Mouse (Mus musculus) neural tube, embryonic 14.5 days (tissue): Measurements from ENCODE around the gene Zbtb7b. TPM values are rescaled to one million over a fixed set of nuclear protein-coding genes. Genes with fewer than 3 reads are reported as not detected.

ENCODE experiments used
- ATAC-seq: fragments of 200-750 bp; cut with Nextera tagmentation; 2 replicates; pipeline ENCODE4 v1.8.0; 2017; ENCODE audit warnings: low read depth, mild to moderate bottlenecking, moderate TSS enrichment, moderate library complexity
- H3K27ac ChIP-seq: fragments of 300-500 bp; sonication (generic); 2 replicates; pipeline ENCODE4 v1.5.1; 2014; ENCODE audit warnings: low read depth, mild to moderate bottlenecking, control low read depth, low read length, moderate library complexity, mixed read lengths
- H3K27me3 ChIP-seq: fragments of 300-500 bp; sonication (generic); 2 replicates; pipeline ENCODE4 v1.6.1; 2014; ENCODE audit warnings: low read length; ENCODE audit not compliant: control insufficient read depth, insufficient read depth
- H3K36me3 ChIP-seq: fragments of 300-500 bp; sonication (generic); 2 replicates; pipeline ENCODE4 v1.6.1; 2014; ENCODE audit warnings: low read length, mixed read lengths; ENCODE audit not compliant: control insufficient read depth, insufficient read depth
- H3K4me1 ChIP-seq: fragments of 300-500 bp; sonication (generic); 2 replicates; pipeline ENCODE4 v1.6.1; 2014; ENCODE audit warnings: low read length; ENCODE audit not compliant: control insufficient read depth, insufficient read depth
- H3K4me2 ChIP-seq: fragments of 300-500 bp; sonication (generic); 2 replicates; pipeline ENCODE4 v1.6.1; 2014; ENCODE audit warnings: mild to moderate bottlenecking, low read depth, low read length, control low read depth
- H3K4me3 ChIP-seq: fragments of 300-500 bp; sonication (generic); 2 replicates; pipeline ENCODE4 v1.5.1; 2014; ENCODE audit warnings: low read depth, low read length, control low read depth, mixed read lengths
- H3K9ac ChIP-seq: fragments of 300-500 bp; sonication (generic); replicated peaks from 2 replicates; pipeline ENCODE4 v1.6.1; 2014; ENCODE audit warnings: low read depth, mild to moderate bottlenecking, control low read depth, low read length, mixed read lengths
- H3K9me3 ChIP-seq: fragments of 300-500 bp; sonication (generic); 2 replicates; pipeline ENCODE4 v1.6.1; 2016; ENCODE audit warnings: low read length; ENCODE audit not compliant: control insufficient read depth
- WGBS: fragments of 180-500 bp; shearing (Covaris S2); extraction: QIAGEN DNeasy Blood & Tissue Kit; methylation state at CpG from one replicate; pipeline ENCODE4 v1.1.7; 2014; 5-methylcytosine and 5-hydroxymethylcytosine counted together
- polyA plus RNA-seq: library from polyadenylated mRNA; unstranded; fragments of >200 nt; fragmentation: Nextera tagmentation; extraction: Ambion mirVana; gene quantifications from 2 replicates; pipeline ENCODE4 v1.2.1, GENCODE M21; 2014

Zbtb7b gene
- polyA plus RNA-seq, 1 experiment from 2014 or later, result 0.78 TPM

GRCm38 (mm10) chr3:89365486-89366414, 28.8 kb downstream of the Zbtb7b start:
- Histone ChIP-seq H3K27ac (no peak overlapping the region), H3K27me3 (no peaks in the 10 kb centered on the region), H3K4me3 (no peak overlapping the region), H3K4me1 (no peaks in the 10 kb centered on the region), H3K36me3 (no peaks in the 10 kb centered on the region), H3K9me3 (no peaks in the 10 kb centered on the region), H3K4me2 (no peak overlapping the region), H3K9ac (no peak overlapping the region)
- WGBS, result 69% methylated on average over 20 of the region's 20 CpGs
- ATAC-seq, result no peak

- Histone ChIP-seq H3K36me3 (no peaks in the 10 kb centered on the region), H3K27ac (no peak within 1 kb of the TSS)
- WGBS, result 85% methylated on average over 11 of the region's 11 CpGs
Measured at GRCm38 (mm10) chr3:89365153-89365485, 29.5 kb downstream of the Zbtb7b start, which contains the start of gene Dcst1. Dcst1 (minus strand) TSS chr3:89365253.

GRCm38 (mm10) chr3:89364631-89365030, 29.9 kb downstream of the Zbtb7b start:
- Histone ChIP-seq H3K27me3 (no peaks in the 10 kb centered on the region), H3K9ac (no peak overlapping the region), H3K9me3 (no peaks in the 10 kb centered on the region), H3K4me3 (no peak overlapping the region), H3K4me2 (no peak overlapping the region), H3K27ac (no peak overlapping the region), H3K36me3 (no peaks in the 10 kb centered on the region), H3K4me1 (no peaks in the 10 kb centered on the region)
- no peak for ATAC-seq
- 62% methylated on average over 8 of the region's 8 CpGs for WGBS

More at GRCm38 (mm10) chr3:89365153-89365485, 29.5 kb downstream of the Zbtb7b start, which contains the start of gene Dcst1:
- no peak within 1 kb of the TSS for H3K9ac ChIP-seq
- no peaks in the 10 kb centered on the region for H3K4me1 ChIP-seq
- no peaks in the 10 kb centered on the region for H3K9me3 ChIP-seq
- H3K27me3 ChIP-seq, result no peaks in the 10 kb centered on the region
- no peak within 1 kb of the TSS for H3K4me2 ChIP-seq
- ATAC-seq, result no peak
- H3K4me3 ChIP-seq, result no peak within 1 kb of the TSS

GRCm38 (mm10) chr3:89361675-89362074, 32.9 kb downstream of the Zbtb7b start, which contains the start of gene Dcst2:
Dcst2 (plus strand) TSS chr3:89361975.
- Histone ChIP-seq H3K27ac (no peak within 1 kb of the TSS), H3K4me1 (no peaks in the 10 kb centered on the region), H3K9me3 (no peaks in the 10 kb centered on the region), H3K36me3 (no peaks in the 10 kb centered on the region), H3K4me3 (no peak within 1 kb of the TSS), H3K9ac (no peak within 1 kb of the TSS), H3K27me3 (no peaks in the 10 kb centered on the region), H3K4me2 (no peak within 1 kb of the TSS)
- no peak for ATAC-seq
- WGBS, result 87% methylated on average over 7 of the region's 7 CpGs

GRCm38 (mm10) chr3:89360237-89360636, 34.3 kb downstream of the Zbtb7b start:
- Histone ChIP-seq H3K27me3 (no peaks in the 10 kb centered on the region), H3K27ac (no peak overlapping the region), H3K9me3 (no peaks in the 10 kb centered on the region), H3K4me3 (no peak overlapping the region), H3K9ac (no peak overlapping the region), H3K4me2 (no peak overlapping the region), H3K36me3 (no peaks in the 10 kb centered on the region), H3K4me1 (no peaks in the 10 kb centered on the region)
- 73% methylated on average over 3 of the region's 3 CpGs for WGBS
- ATAC-seq, result no peak

- H3K9ac ChIP-seq, result no peak overlapping the region
- H3K36me3 ChIP-seq, result no peaks in the 10 kb centered on the region
- no peak overlapping the region for H3K4me2 ChIP-seq
- H3K27ac ChIP-seq, result no peak overlapping the region
- no peaks in the 10 kb centered on the region for H3K9me3 ChIP-seq
- no peaks in the 10 kb centered on the region for H3K4me1 ChIP-seq
- H3K4me3 ChIP-seq, result no peak overlapping the region
- ATAC-seq, result no peak
- no peaks in the 10 kb centered on the region for H3K27me3 ChIP-seq
- 62% methylated on average over 6 of the region's 6 CpGs for WGBS
Measured at GRCm38 (mm10) chr3:89359630-89360029, 34.9 kb downstream of the Zbtb7b start.

GRCm38 (mm10) chr3:89356029-89356428, 38.5 kb downstream of the Zbtb7b start:
- H3K9me3 ChIP-seq, result no peaks in the 10 kb centered on the region
- ATAC-seq, result no peak
- no peaks in the 10 kb centered on the region for H3K36me3 ChIP-seq
- no peak overlapping the region for H3K4me2 ChIP-seq
- no peaks in the 10 kb centered on the region for H3K27me3 ChIP-seq
- H3K9ac ChIP-seq, result no peak overlapping the region
- 69% methylated on average over 9 of the region's 9 CpGs for whole genome bisulfite sequencing
- H3K4me1 ChIP-seq, result no peaks in the 10 kb centered on the region; the same call in 1 of the 2 replicates
- no peak overlapping the region for H3K27ac ChIP-seq
- H3K4me3 ChIP-seq, result no peak overlapping the region

- no peak for ATAC-seq
- Histone ChIP-seq H3K9ac (no peak overlapping the region), H3K27me3 (no peaks in the 10 kb centered on the region), H3K4me2 (no peak overlapping the region), H3K4me3 (no peak overlapping the region), H3K27ac (no peak overlapping the region), H3K9me3 (no peaks in the 10 kb centered on the region), H3K4me1 (peaks cover 3% of the 10 kb centered on the region), H3K36me3 (no peaks in the 10 kb centered on the region)
- 82% methylated on average over 6 of the region's 6 CpGs for WGBS
Measured at GRCm38 (mm10) chr3:89355512-89355902, 39.1 kb downstream of the Zbtb7b start.

GRCm38 (mm10) chr3:89354816-89355511, 39.6 kb downstream of the Zbtb7b start:
- Histone ChIP-seq H3K4me2 (no peak overlapping the region), H3K36me3 (no peaks in the 10 kb centered on the region), H3K27me3 (no peaks in the 10 kb centered on the region), H3K4me1 (peaks cover 7% of the 10 kb centered on the region), H3K4me3 (no peak overlapping the region), H3K9ac (no peak overlapping the region), H3K9me3 (no peaks in the 10 kb centered on the region), H3K27ac (no peak overlapping the region)
- no peak for ATAC-seq
- 19% methylated on average over 5 of the region's 5 CpGs for WGBS
